Mouse (Mus musculus): ENCODE data around the gene Pdcd6ip. TPM values are rescaled to one million over a fixed set of nuclear protein-coding genes. Genes with fewer than 3 reads are reported as not detected.
"Not testable (repeated sequence)": the region's sequence is repeated elsewhere in the genome, so short reads cannot be mapped to it uniquely, and the experiment has no call there.

The Pdcd6ip gene
- polyA plus RNA-seq, 1 experiment from 2014 or later = 38.6 TPM

DNA sequence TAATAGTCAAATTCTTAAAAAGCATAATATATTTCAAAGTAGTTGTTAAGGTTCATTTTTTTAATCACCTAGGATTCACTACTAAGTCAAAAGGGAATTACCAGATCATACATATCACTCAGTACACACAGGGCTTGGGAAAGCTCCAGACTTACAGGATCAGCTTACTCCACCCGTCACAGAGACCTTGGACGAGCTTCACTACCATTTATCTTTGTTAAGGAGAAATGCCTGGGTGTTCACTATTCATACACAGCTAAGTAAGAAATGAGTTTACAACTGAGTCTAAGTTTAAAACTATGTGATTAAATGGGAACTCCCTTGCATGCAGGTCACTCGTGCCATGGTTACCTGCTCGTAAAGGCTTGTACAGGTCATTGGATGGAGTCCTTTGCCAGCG is 35.7 kb downstream of the Pdcd6ip start:
- no peak overlapping the region for H3K4me3 ChIP-seq
- ATAC-seq (ENCODE audit: low FRiP score) = no peak
- no peak overlapping the region for H3K27ac ChIP-seq
- H3K9ac ChIP-seq = no peak overlapping the region
- no peak overlapping the region for H3K4me2 ChIP-seq
- no peaks in the 10 kb centered on the region for H3K27me3 ChIP-seq
- 96% methylated on average over 5 of the region's 5 CpGs for WGBS
- H3K4me1 ChIP-seq (replicated peaks) = no peaks in the 10 kb centered on the region
- peaks cover 12% of the 10 kb centered on the region for H3K9me3 ChIP-seq
- H3K36me3 ChIP-seq = peaks cover 82% of the 10 kb centered on the region

DNA sequence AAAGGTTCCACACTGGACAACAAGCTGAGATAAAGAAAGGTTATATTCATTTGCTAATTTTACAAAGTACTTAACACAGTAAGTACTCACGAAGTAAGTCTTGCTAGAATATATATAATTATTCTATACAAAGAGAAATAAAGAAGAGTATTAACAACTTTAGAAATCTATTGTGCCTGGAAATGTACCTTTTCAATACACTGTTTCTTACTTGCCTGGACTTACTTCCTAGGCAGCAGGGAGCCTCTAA is 37.3 kb downstream of the Pdcd6ip start:
- Histone ChIP-seq H3K36me3 (peaks cover 83% of the 10 kb centered on the region), H3K27me3 (no peaks in the 10 kb centered on the region), H3K4me1 (replicated peaks) (no peaks in the 10 kb centered on the region), H3K4me3 (no peak overlapping the region), H3K9me3 (peaks cover 12% of the 10 kb centered on the region), H3K27ac (no peak overlapping the region), H3K4me2 (no peak overlapping the region), H3K9ac (no peak overlapping the region)
- WGBS = 94% methylated on average over 1 of the region's 1 CpGs
- no peak for ATAC-seq (ENCODE audit: low FRiP score)

DNA sequence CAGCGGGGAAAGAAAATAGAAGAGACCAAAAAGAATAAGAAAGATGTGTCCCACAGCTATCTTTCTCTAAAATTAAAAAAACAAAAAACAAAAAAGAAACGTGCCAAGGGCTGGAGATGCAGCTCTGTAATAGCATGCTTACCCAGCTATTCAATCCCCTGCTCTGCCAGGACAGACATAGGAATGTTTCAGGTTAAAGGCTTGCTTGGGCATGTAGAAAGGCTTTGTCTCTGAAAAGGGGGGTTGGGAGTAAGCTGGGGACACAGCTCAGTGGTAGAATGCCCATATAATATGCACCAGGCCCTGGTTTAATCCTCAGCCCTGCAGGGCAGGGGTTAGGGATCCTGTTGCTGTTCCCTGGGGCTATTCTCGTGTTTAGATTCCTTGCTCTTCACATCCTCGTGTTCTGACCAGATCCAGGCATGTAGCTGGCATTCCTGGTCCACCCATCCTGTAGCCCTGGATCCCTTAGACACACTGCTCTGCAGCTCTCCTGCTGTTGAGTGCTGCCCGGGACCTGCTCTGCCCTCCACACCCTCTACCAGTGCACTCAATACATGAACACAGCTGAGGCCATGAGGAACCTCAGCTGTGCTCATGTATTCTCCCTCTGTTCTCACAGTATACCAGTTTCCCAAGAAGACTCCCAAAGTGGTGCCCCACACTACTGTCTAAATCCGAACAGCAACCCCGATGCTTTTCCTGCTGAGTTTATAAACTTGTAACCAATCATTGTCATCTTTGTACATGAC is 37.8 kb downstream of the Pdcd6ip start:
- H3K4me1 ChIP-seq (replicated peaks) = no peaks in the 10 kb centered on the region
- ATAC-seq (ENCODE audit: low FRiP score) = no peak
- H3K4me3 ChIP-seq = no peak overlapping the region
- H3K4me2 ChIP-seq = no peak overlapping the region
- H3K9me3 ChIP-seq = peaks cover 12% of the 10 kb centered on the region
- H3K9ac ChIP-seq = no peak overlapping the region
- H3K27me3 ChIP-seq = no peaks in the 10 kb centered on the region
- H3K36me3 ChIP-seq = peaks cover 81% of the 10 kb centered on the region
- WGBS = 86% methylated on average over 7 of the region's 7 CpGs
- no peak overlapping the region for H3K27ac ChIP-seq

DNA sequence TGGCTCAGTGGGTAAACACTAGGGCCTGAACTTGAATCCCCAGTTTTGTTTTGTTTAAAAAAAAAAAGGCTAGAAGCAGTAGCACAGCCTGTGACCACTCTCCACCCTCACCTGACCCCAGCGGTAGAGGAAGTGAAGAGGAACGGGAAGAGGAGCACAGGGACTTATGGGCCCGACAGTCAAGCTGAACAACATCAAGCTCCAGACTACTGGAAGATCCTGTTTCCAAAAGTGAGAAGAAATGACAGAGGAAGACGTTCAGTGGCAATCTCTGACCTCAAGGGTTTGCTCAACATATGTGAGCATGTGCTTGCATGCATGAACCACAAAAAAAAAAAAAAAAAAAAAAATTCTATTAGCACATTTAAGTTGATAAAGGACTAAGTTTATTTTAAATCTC is 44.6 kb downstream of the Pdcd6ip start:
- no peak overlapping the region for H3K27ac ChIP-seq
- 90% methylated on average over 4 of the region's 4 CpGs for WGBS
- no peak for ATAC-seq (ENCODE audit: low FRiP score)
- H3K4me1 ChIP-seq (replicated peaks) = no peaks in the 10 kb centered on the region
- peaks cover 80% of the 10 kb centered on the region for H3K36me3 ChIP-seq
- no peaks in the 10 kb centered on the region for H3K27me3 ChIP-seq
- H3K9ac ChIP-seq = no peak overlapping the region
- H3K4me2 ChIP-seq = no peak overlapping the region
- H3K4me3 ChIP-seq = no peak overlapping the region
- peaks cover 7% of the 10 kb centered on the region for H3K9me3 ChIP-seq

DNA sequence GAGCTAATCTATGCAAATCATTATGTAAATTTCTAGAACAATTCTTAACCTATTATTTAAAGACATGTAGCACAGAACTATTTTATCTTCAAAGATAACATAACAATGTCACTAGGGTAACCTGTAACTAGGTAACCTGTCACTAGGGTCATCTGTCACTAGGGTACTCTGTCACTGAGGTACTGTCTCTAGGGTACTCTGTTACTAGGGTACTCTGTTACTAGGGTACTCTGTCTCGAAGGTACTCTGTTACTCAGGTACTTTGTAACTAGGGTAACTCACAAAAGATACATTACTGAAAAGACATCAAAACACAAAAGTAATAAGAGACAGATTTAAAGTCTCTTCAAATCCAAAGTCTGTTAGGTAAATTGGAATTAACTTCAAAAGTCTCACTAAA is 50.2 kb downstream of the Pdcd6ip start:
- Histone ChIP-seq H3K27ac (no peak overlapping the region), H3K4me1 (replicated peaks) (no peaks in the 10 kb centered on the region), H3K36me3 (peaks cover 71% of the 10 kb centered on the region), H3K4me2 (no peak overlapping the region), H3K9me3 (no peaks in the 10 kb centered on the region), H3K9ac (no peak overlapping the region), H3K27me3 (no peaks in the 10 kb centered on the region), H3K4me3 (no peak overlapping the region)
- WGBS = 98% methylated on average over 1 of the region's 1 CpGs
- ATAC-seq (ENCODE audit: low FRiP score) = no peak

DNA sequence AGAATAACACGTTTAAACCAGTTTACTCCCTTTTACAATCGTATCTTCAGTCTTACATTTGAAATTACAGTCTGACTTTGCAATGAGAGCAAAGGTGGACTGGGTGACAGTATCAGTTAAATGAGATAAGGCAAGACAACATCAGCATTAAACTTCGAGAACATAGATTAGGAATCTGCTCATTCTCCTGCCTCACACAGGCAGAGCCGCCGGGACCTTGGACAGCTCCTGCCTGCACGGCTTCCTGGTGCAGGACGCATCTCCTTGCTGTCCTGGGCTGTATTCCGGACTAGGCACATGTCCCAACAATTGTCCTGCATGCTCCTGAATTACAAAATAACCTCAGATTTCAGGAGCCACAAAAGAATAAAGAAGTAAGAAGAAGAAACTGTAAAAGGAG is 54.5 kb downstream of the Pdcd6ip start:
- H3K27ac ChIP-seq = no peak overlapping the region
- WGBS = 86% methylated on average over 8 of the region's 8 CpGs
- no peak overlapping the region for H3K9ac ChIP-seq
- no peaks in the 10 kb centered on the region for H3K27me3 ChIP-seq
- ATAC-seq (ENCODE audit: low FRiP score) = no peak
- no peak overlapping the region for H3K4me2 ChIP-seq
- H3K4me3 ChIP-seq = no peak overlapping the region
- H3K36me3 ChIP-seq = peaks cover 40% of the 10 kb centered on the region
- no peaks in the 10 kb centered on the region for H3K9me3 ChIP-seq
- H3K4me1 ChIP-seq (replicated peaks) = no peaks in the 10 kb centered on the region

DNA sequence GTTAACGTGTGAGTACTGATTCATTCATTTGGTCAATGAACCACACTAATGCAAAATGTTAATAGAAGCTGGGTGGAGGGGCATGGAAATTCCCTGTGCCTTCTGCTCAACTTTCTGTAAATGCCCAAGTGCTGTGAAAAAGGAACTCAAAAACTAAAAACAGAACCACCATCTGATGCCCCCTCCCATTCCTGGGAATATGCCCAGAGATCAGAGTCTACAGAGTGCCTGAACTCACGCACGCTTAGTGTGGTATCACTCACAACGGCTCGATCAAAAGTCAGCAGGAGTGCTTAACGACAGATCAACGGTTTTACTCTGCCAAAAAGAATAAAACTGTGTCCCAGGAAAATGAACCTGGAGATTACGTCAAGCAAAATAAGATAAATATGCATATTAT is 57.3 kb downstream of the Pdcd6ip start:
- no peaks in the 10 kb centered on the region for H3K27me3 ChIP-seq
- no peaks in the 10 kb centered on the region for H3K9me3 ChIP-seq
- ATAC-seq (ENCODE audit: low FRiP score) = no peak
- peaks cover 23% of the 10 kb centered on the region for H3K36me3 ChIP-seq
- H3K27ac ChIP-seq = no peak overlapping the region
- WGBS = 83% methylated on average over 8 of the region's 8 CpGs
- H3K4me2 ChIP-seq = no peak overlapping the region
- H3K9ac ChIP-seq = no peak overlapping the region
- no peak overlapping the region for H3K4me3 ChIP-seq
- H3K4me1 ChIP-seq (replicated peaks) = 0 out of 2 replicates have a peak, but pooled peaks cover under 1% of the 10 kb centered on the region

DNA sequence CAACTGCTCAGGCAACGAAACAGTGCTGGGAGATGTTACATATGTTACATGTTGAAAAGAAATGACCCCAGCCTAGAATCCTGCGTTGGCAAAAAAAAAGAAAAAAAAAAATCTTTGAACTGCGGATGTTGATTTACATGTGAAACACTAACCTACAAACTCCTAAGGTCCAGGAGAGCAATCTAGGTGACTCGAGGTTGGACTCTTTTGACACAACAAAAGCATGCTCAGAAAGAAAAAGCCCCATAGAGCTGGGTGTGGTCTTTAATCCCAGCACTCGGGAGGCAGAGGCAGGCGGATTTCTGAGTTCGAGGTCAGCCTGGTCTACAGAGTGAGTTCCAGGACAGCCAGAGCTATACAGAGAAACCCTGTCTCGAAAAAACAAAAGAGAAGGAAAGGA is 58.8 kb downstream of the Pdcd6ip start:
- WGBS = 85% methylated on average over 8 of the region's 8 CpGs
- not testable (repeated sequence) for ATAC-seq (ENCODE audit: low FRiP score); H3K27ac ChIP-seq; H3K4me3 ChIP-seq; H3K4me2 ChIP-seq; H3K27me3 ChIP-seq; H3K9ac ChIP-seq; H3K9me3 ChIP-seq; H3K4me1 ChIP-seq (replicated peaks)
- H3K36me3 ChIP-seq = peaks cover 11% of the 10 kb centered on the region

DNA sequence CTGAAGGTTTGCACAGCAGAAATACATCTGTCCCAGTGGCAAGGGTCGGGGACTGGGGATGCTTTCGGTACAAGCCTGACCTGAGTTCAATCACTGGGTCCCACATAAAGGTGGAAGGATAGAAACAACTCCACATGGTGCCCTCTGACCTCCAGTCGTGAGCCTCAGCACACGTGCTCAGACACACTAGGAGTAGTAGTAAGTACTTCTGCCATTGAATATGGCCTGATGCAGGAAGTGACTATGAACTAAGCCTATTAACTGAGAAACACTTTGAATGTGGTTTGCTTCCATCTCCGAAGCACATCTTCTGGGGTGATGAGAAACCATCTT is 62.3 kb downstream of the Pdcd6ip start:
- Histone ChIP-seq H3K27me3 (no peaks in the 10 kb centered on the region), H3K4me1 (replicated peaks) (peaks cover 13% of the 10 kb centered on the region; the same call in 1 of the 2 replicates), H3K9me3 (no peaks in the 10 kb centered on the region), H3K9ac (no peak overlapping the region), H3K4me2 (no peak overlapping the region), H3K4me3 (no peak overlapping the region), H3K36me3 (no peaks in the 10 kb centered on the region), H3K27ac (no peak overlapping the region)
- WGBS = 46% methylated on average over 5 of the region's 5 CpGs
- peak; percentile 62 for ATAC-seq (ENCODE audit: low FRiP score)

DNA sequence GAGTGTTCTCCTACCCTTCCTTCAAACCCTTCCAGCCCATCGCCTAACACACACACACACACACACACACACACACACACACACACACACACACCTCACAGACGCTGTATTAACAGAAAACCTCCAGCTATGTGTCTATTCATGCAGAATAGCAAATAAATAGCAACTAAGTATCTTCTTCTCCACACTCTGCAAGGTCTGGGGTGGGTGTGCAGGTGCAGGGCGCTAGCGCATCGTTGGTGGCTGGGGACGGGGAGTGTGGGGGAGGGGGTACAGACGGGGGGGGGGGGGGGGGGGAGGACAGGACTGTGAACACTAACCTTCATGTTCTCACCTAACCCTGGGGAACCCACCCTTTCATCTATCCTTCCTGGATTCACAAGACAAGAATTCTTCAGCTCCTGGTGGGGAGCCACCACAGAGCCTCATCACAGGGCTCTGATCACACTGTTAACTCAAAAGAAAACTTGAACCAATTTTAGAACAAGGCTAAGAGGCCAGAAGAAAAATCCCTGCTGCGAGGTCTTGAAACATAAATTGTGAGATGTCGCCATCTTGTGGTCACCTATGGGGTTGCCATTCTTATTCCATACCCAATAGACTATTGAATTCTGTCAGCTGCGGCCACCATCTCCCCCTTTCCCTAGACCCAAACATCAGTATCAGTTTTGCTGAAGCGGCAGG is 62.8 kb downstream of the Pdcd6ip start:
- no peaks in the 10 kb centered on the region for H3K9me3 ChIP-seq
- H3K27ac ChIP-seq = no peak overlapping the region
- WGBS = 23% methylated on average over 11 of the region's 11 CpGs
- peak; percentile 47 for ATAC-seq (ENCODE audit: low FRiP score)
- H3K9ac ChIP-seq = no peak overlapping the region
- H3K4me1 ChIP-seq (replicated peaks) = peaks cover 13% of the 10 kb centered on the region; the same call in 1 of the 2 replicates
- no peaks in the 10 kb centered on the region for H3K27me3 ChIP-seq
- no peak overlapping the region for H3K4me3 ChIP-seq
- H3K4me2 ChIP-seq = no peak overlapping the region
- no peaks in the 10 kb centered on the region for H3K36me3 ChIP-seq

DNA sequence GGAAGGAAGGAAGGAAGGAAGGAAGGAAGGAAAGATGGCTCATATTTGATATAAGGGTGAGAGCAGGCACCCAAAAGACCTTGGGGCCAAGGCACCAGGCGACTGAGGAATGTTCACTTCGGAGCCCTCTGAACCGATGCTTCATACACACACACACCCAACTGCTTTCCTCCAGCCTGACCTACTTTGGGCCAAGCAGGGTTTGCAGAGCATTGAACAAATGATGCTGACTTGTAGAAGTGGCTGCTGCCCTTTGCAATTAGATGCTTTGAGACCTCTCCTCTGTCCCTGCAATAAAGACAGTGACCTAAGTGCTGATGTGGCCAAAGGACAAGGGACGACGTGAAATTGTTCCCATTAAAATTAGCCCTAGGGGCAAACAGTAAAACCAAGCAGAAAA is 63.4 kb downstream of the Pdcd6ip start:
- no peaks in the 10 kb centered on the region for H3K27me3 ChIP-seq
- no peak overlapping the region for H3K27ac ChIP-seq
- no peaks in the 10 kb centered on the region for H3K36me3 ChIP-seq
- no peak overlapping the region for H3K4me2 ChIP-seq
- no peaks in the 10 kb centered on the region for H3K9me3 ChIP-seq
- H3K4me1 ChIP-seq (replicated peaks) = peaks cover 13% of the 10 kb centered on the region; the same call in 1 of the 2 replicates
- no peak overlapping the region for H3K9ac ChIP-seq
- ATAC-seq (ENCODE audit: low FRiP score) = no peak
- no peak overlapping the region for H3K4me3 ChIP-seq
- WGBS = 77% methylated on average over 5 of the region's 5 CpGs

DNA sequence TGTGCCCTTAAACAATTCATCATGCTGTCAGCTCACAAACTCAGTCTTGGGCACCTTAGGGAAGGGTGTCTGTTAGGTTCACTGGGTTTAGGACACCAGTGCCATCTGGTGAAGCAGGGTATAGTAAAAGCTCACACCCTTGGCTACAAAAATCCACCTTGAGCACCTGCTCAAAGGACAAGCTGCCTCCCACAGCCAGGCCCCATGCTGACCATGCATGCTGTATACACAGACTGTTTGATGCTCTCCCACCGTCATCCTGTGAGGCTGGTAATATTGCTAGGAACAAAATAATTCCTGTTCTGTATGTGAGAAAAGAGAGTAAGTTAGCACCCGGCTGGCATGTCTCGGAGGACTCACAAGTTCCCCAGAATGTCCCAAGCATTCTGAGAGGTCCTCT is 64.0 kb downstream of the Pdcd6ip start:
- 77% methylated on average over 3 of the region's 3 CpGs for WGBS
- no peak overlapping the region for H3K27ac ChIP-seq

DNA sequence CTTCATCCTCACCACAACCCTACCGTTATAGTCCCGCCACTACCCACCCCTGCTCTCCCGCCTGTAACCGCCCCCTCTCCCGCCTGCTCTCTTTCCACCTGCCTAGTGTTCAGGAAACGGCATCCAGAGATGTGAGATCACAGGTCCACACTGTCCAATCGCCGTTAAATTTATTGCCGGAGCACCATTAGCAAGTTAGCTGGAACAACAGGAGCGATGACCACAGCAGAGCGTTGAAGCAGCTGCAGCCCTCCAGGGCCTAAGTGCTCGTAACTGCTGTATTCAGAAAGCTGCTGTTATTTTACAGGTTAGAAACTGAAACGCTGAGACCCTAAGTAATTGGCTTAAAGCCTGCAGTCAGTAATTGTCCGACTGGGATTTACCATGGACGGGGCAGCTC is 64.4 kb downstream of the Pdcd6ip start:
- 71% methylated on average over 15 of the region's 15 CpGs for WGBS

More for the DNA sequence above, 64.0 kb downstream of the Pdcd6ip start:
- Histone ChIP-seq H3K4me3 (no peak overlapping the region), H3K27me3 (no peaks in the 10 kb centered on the region), H3K36me3 (no peaks in the 10 kb centered on the region), H3K4me1 (replicated peaks) (peaks cover 13% of the 10 kb centered on the region; the same call in 1 of the 2 replicates), H3K4me2 (no peak overlapping the region), H3K9ac (no peak overlapping the region), H3K9me3 (no peaks in the 10 kb centered on the region)
- no peak for ATAC-seq (ENCODE audit: low FRiP score)

More for the DNA sequence above, 64.4 kb downstream of the Pdcd6ip start:
- Histone ChIP-seq H3K27ac (no peak overlapping the region), H3K36me3 (no peaks in the 10 kb centered on the region), H3K4me1 (replicated peaks) (peaks cover 13% of the 10 kb centered on the region; the same call in 1 of the 2 replicates), H3K9me3 (no peaks in the 10 kb centered on the region), H3K27me3 (no peaks in the 10 kb centered on the region), H3K4me3 (no peak overlapping the region), H3K9ac (no peak overlapping the region), H3K4me2 (no peak overlapping the region)
- no peak for ATAC-seq (ENCODE audit: low FRiP score)
